Mouse (Mus musculus) brain, embryonic 14.5 days (tissue): ENCODE measurements around the gene Rad9b.

Source experiments
- CTCF ChIP-seq: fragments of 200-500 bp; IDR thresholded peaks from 2 replicates; pipeline ENCODE4 v1.5.1; 2012; ENCODE audit warnings: inconsistent platforms, mild to moderate bottlenecking, moderate library complexity, borderline replicate concordance; ENCODE audit not compliant: insufficient read depth, insufficient read length; ENCODE audit errors: extremely low read depth
- POLR2A ChIP-seq: fragments of 200-500 bp; IDR thresholded peaks from 2 replicates; pipeline ENCODE4 v1.6.1; 2012; ENCODE audit warnings: mild to moderate bottlenecking, inconsistent platforms, borderline replicate concordance; ENCODE audit not compliant: poor library complexity, insufficient read depth, insufficient read length, severe bottlenecking; ENCODE audit errors: extremely low read depth

GRCm38 (mm10) chr5:122295113-122295935, 58.7 kb downstream of the Rad9b start:
- TF ChIP-seq CTCF (no peak), POLR2A (no peak)
